Mouse (Mus musculus) lung, postnatal 10 days (tissue): ENCODE results near the gene Qrich2.
"Not testable (repeated sequence)": the region's sequence is repeated elsewhere in the genome, so short reads cannot be mapped to it uniquely, and the experiment has no call there.

ENCODE experiments used
- DNase-seq: peaks from one replicate; pipeline ENCODE4 v3.0.0; 2021

The Qrich2 gene

GRCm38 (mm10) chr11:116428872-116429859 is 36.9 kb downstream of the Qrich2 start:
- DNase-seq = no peak

- DNase-seq = no peak
These were observed 39.0 kb downstream of the Qrich2 start for GRCm38 (mm10) chr11:116426852-116427575.

- DNase-seq = not testable (repeated sequence)
These were observed 39.7 kb downstream of the Qrich2 start for GRCm38 (mm10) chr11:116426328-116426727.

GRCm38 (mm10) chr11:116424621-116425407 is 41.2 kb downstream of the Qrich2 start:
- DNase-seq = no peak

GRCm38 (mm10) chr11:116423782-116424620 is 42.0 kb downstream of the Qrich2 start:
- DNase-seq = peak; percentile 58

GRCm38 (mm10) chr11:116423214-116423613 is 42.8 kb downstream of the Qrich2 start:
- no peak for DNase-seq

GRCm38 (mm10) chr11:116422562-116422961 is 43.5 kb downstream of the Qrich2 start:
- DNase-seq = no peak

- no peak for DNase-seq
These were observed 44.9 kb downstream of the Qrich2 start for GRCm38 (mm10) chr11:116421102-116421501.

GRCm38 (mm10) chr11:116418841-116419462 is 47.1 kb downstream of the Qrich2 start:
- DNase-seq = no peak

GRCm38 (mm10) chr11:116418194-116418840 is 47.7 kb downstream of the Qrich2 start:
- peak; percentile 69 for DNase-seq

- DNase-seq = no peak
These were observed 49.0 kb downstream of the Qrich2 start for GRCm38 (mm10) chr11:116417054-116417453.

- DNase-seq = no peak
These were observed 49.7 kb downstream of the Qrich2 start for GRCm38 (mm10) chr11:116416196-116416943.

- DNase-seq = no peak
These were observed 52.4 kb downstream of the Qrich2 start for GRCm38 (mm10) chr11:116413631-116414022.

GRCm38 (mm10) chr11:116412904-116413630 is 53.0 kb downstream of the Qrich2 start, which contains the start of gene Rnf157:
Rnf157 (minus strand) TSS chr11:116413032.
- peak; percentile 84 for DNase-seq

- no peak for DNase-seq
These were observed 53.8 kb downstream of the Qrich2 start for GRCm38 (mm10) chr11:116412028-116412827.

GRCm38 (mm10) chr11:116411582-116411981 is 54.5 kb downstream of the Qrich2 start:
- no peak for DNase-seq

GRCm38 (mm10) chr11:116410415-116410814 is 55.6 kb downstream of the Qrich2 start:
- DNase-seq = not testable (repeated sequence)

- no peak for DNase-seq
These were observed 57.0 kb downstream of the Qrich2 start for GRCm38 (mm10) chr11:116409008-116409407.
